Mouse (Mus musculus) embryonic facial prominence, embryonic 10.5 days (tissue): ENCODE measurements around the gene Ephx1. TPM values are rescaled to one million over a fixed set of nuclear protein-coding genes. Genes with fewer than 3 reads are reported as not detected.

ENCODE experiments used
- DNase-seq: peaks from one replicate; pipeline ENCODE4 v3.0.0-alpha.2; 2017; ENCODE audit warnings: low spot score
- H3K27ac ChIP-seq: fragments of 300-500 bp; sonication (generic); replicated peaks from 2 replicates; pipeline ENCODE4 v1.5.1; 2016; ENCODE audit warnings: mild to moderate bottlenecking
- H3K27me3 ChIP-seq: fragments of 300-500 bp; sonication (generic); replicated peaks from 2 replicates; pipeline ENCODE4 v1.6.1; 2016; ENCODE audit warnings: low read depth, mild to moderate bottlenecking; ENCODE audit not compliant: poor library complexity, severe bottlenecking
- H3K36me3 ChIP-seq: fragments of 300-500 bp; sonication (generic); replicated peaks from 2 replicates; pipeline ENCODE4 v1.6.1; 2016; ENCODE audit warnings: mild to moderate bottlenecking, moderate library complexity
- H3K4me1 ChIP-seq: fragments of 300-500 bp; sonication (generic); 2 replicates; pipeline ENCODE4 v1.6.1; 2016
- H3K4me3 ChIP-seq: fragments of 300-500 bp; sonication (generic); 2 replicates; pipeline ENCODE4 v1.5.1; 2016; ENCODE audit warnings: mild to moderate bottlenecking, moderate library complexity
- H3K9me3 ChIP-seq: fragments of 300-500 bp; sonication (generic); 2 replicates; pipeline ENCODE4 v1.6.1; 2016; ENCODE audit warnings: mild to moderate bottlenecking
- WGBS: fragments of 180-500 bp; shearing (Covaris S2); methylation state at CpG from one replicate; pipeline ENCODE4 v1.1.7; 2016; 5-methylcytosine and 5-hydroxymethylcytosine counted together
- polyA plus RNA-seq: library from polyadenylated mRNA; unstranded; fragments of >200 nt; fragmentation: Nextera tagmentation; extraction: Ambion mirVana; gene quantifications from 2 replicates; pipeline ENCODE4 v1.2.1, GENCODE M21; 2016

Gene Ephx1
- polyA plus RNA-seq, 1 experiment from 2014 or later, result 0.46 TPM

GRCm38 (mm10) chr1:180957989-180958388 is 62.7 kb downstream of the Ephx1 start:
- WGBS, result 79% methylated on average over 3 of the region's 3 CpGs
- no peak overlapping the region for H3K27ac ChIP-seq
- H3K4me1 ChIP-seq, result peaks cover 16% of the 10 kb centered on the region

GRCm38 (mm10) chr1:180956973-180957381 is 63.7 kb downstream of the Ephx1 start:
- Histone ChIP-seq H3K36me3 (no peaks in the 10 kb centered on the region), H3K4me1 (peaks cover 16% of the 10 kb centered on the region), H3K9me3 (no peaks in the 10 kb centered on the region), H3K4me3 (no peak overlapping the region), H3K27ac (no peak overlapping the region), H3K27me3 (no peaks in the 10 kb centered on the region)
- 82% methylated on average over 8 of the region's 8 CpGs for WGBS
- DNase-seq, result no peak

More at GRCm38 (mm10) chr1:180957989-180958388, 62.7 kb downstream of the Ephx1 start:
- Histone ChIP-seq H3K4me3 (no peak overlapping the region), H3K9me3 (no peaks in the 10 kb centered on the region), H3K36me3 (no peaks in the 10 kb centered on the region), H3K27me3 (no peaks in the 10 kb centered on the region)
- DNase-seq, result no peak

GRCm38 (mm10) chr1:180956401-180956800 is 64.3 kb downstream of the Ephx1 start:
- no peaks in the 10 kb centered on the region for H3K36me3 ChIP-seq
- no peak overlapping the region for H3K4me3 ChIP-seq
- peaks cover 16% of the 10 kb centered on the region for H3K4me1 ChIP-seq
- no peak overlapping the region for H3K27ac ChIP-seq
- 92% methylated on average over 8 of the region's 8 CpGs for WGBS
- no peaks in the 10 kb centered on the region for H3K27me3 ChIP-seq
- DNase-seq, result no peak
- no peaks in the 10 kb centered on the region for H3K9me3 ChIP-seq

GRCm38 (mm10) chr1:180952808-180953207 is 67.9 kb downstream of the Ephx1 start:
- no peaks in the 10 kb centered on the region for H3K36me3 ChIP-seq
- 94% methylated on average over 5 of the region's 5 CpGs for WGBS
- H3K27ac ChIP-seq, result no peak overlapping the region
- H3K27me3 ChIP-seq, result no peaks in the 10 kb centered on the region; the same call in 1 of the 2 replicates
- no peak for DNase-seq
- no peaks in the 10 kb centered on the region for H3K9me3 ChIP-seq
- no peak overlapping the region for H3K4me3 ChIP-seq
- peaks cover 25% of the 10 kb centered on the region for H3K4me1 ChIP-seq

GRCm38 (mm10) chr1:180952085-180952746 is 68.5 kb downstream of the Ephx1 start:
- no peak overlapping the region for H3K4me3 ChIP-seq
- H3K27ac ChIP-seq, result no peak overlapping the region
- no peaks in the 10 kb centered on the region for H3K36me3 ChIP-seq
- 89% methylated on average over 6 of the region's 6 CpGs for WGBS
- no peak for DNase-seq
- H3K9me3 ChIP-seq, result no peaks in the 10 kb centered on the region
- H3K4me1 ChIP-seq, result peaks cover 25% of the 10 kb centered on the region
- H3K27me3 ChIP-seq, result no peaks in the 10 kb centered on the region; the same call in 1 of the 2 replicates

- 91% methylated on average over 6 of the region's 6 CpGs for WGBS
- Histone ChIP-seq H3K4me3 (no peak overlapping the region), H3K4me1 (peaks cover 54% of the 10 kb centered on the region), H3K27me3 (peaks cover 41% of the 10 kb centered on the region), H3K36me3 (no peaks in the 10 kb centered on the region), H3K27ac (0 out of 2 replicates have a peak overlapping the region, but pooled peaks have one; percentile 54), H3K9me3 (no peaks in the 10 kb centered on the region)
- no peak for DNase-seq
These were observed 74.3 kb downstream of the Ephx1 start for GRCm38 (mm10) chr1:180946448-180946847.

GRCm38 (mm10) chr1:180945001-180945980 is 75.4 kb downstream of the Ephx1 start:
- WGBS, result 21% methylated on average over 20 of the region's 20 CpGs
- DNase-seq, result peak; percentile 75
- peak overlapping the region; percentile 54 for H3K27ac ChIP-seq
- peaks cover 59% of the 10 kb centered on the region for H3K4me1 ChIP-seq
- H3K36me3 ChIP-seq, result no peaks in the 10 kb centered on the region
- no peaks in the 10 kb centered on the region for H3K9me3 ChIP-seq
- peaks cover 53% of the 10 kb centered on the region for H3K27me3 ChIP-seq
- peak overlapping the region; percentile 38 for H3K4me3 ChIP-seq

- Histone ChIP-seq H3K9me3 (no peaks in the 10 kb centered on the region), H3K27ac (no peak overlapping the region), H3K27me3 (peaks cover 59% of the 10 kb centered on the region), H3K4me3 (no peak overlapping the region), H3K36me3 (no peaks in the 10 kb centered on the region), H3K4me1 (peaks cover 58% of the 10 kb centered on the region)
- no peak for DNase-seq
- 70% methylated on average over 4 of the region's 4 CpGs for WGBS
These were observed 76.2 kb downstream of the Ephx1 start for GRCm38 (mm10) chr1:180944553-180944952.

GRCm38 (mm10) chr1:180943896-180944295 is 76.8 kb downstream of the Ephx1 start:
- DNase-seq, result no peak
- H3K36me3 ChIP-seq, result no peaks in the 10 kb centered on the region
- H3K4me3 ChIP-seq, result no peak overlapping the region
- H3K9me3 ChIP-seq, result no peaks in the 10 kb centered on the region
- no peak overlapping the region for H3K27ac ChIP-seq
- 79% methylated on average over 1 of the region's 1 CpGs for WGBS
- H3K27me3 ChIP-seq, result peaks cover 59% of the 10 kb centered on the region
- H3K4me1 ChIP-seq, result peaks cover 51% of the 10 kb centered on the region

GRCm38 (mm10) chr1:180943032-180943644 is 77.6 kb downstream of the Ephx1 start:
- Histone ChIP-seq H3K27ac (peak overlapping the region; percentile 86; the same call in 1 of the 2 replicates), H3K9me3 (no peaks in the 10 kb centered on the region), H3K4me3 (peak overlapping the region; percentile 83), H3K36me3 (no peaks in the 10 kb centered on the region), H3K27me3 (peaks cover 62% of the 10 kb centered on the region), H3K4me1 (peaks cover 48% of the 10 kb centered on the region)
- no peak for DNase-seq
- 37% methylated on average over 11 of the region's 11 CpGs for WGBS

- Histone ChIP-seq H3K27ac (peak within 1 kb of the TSS; percentile 86), H3K4me3 (peak within 1 kb of the TSS; percentile 83), H3K4me1 (peaks cover 51% of the 10 kb centered on the region), H3K9me3 (no peaks in the 10 kb centered on the region), H3K36me3 (no peaks in the 10 kb centered on the region), H3K27me3 (peaks cover 69% of the 10 kb centered on the region)
- WGBS, result under 1% methylated on average over 73 of the region's 73 CpGs
- peak; percentile 79 for DNase-seq
These were observed 78.3 kb downstream of the Ephx1 start, which contains the start of gene Tmem63a for GRCm38 (mm10) chr1:180942166-180943031. Gene Tmem63a, plus strand, starts transcription at chr1:180942344.
